Mouse (Mus musculus) telencephalon, adult 2 months (tissue): ENCODE data around the gene Cdc42ep2.

Experiments
- DNase-seq: peaks from one replicate; pipeline ENCODE4 v3.0.0-alpha.2; 2011; ENCODE audit warnings: low read depth, low spot score

Gene Cdc42ep2

GRCm38 (mm10) chr19:5942581-5942980 is 18.0 kb upstream of the Cdc42ep2 start:
- no peak for DNase-seq

GRCm38 (mm10) chr19:5940656-5941055 is 16.0 kb upstream of the Cdc42ep2 start:
- no peak for DNase-seq

- DNase-seq: no peak
These were observed 15.6 kb upstream of the Cdc42ep2 start for GRCm38 (mm10) chr19:5940173-5940572.

GRCm38 (mm10) chr19:5939715-5940114 is 15.1 kb upstream of the Cdc42ep2 start:
- DNase-seq: no peak

GRCm38 (mm10) chr19:5938516-5938915 is 13.9 kb upstream of the Cdc42ep2 start:
- no peak for DNase-seq

GRCm38 (mm10) chr19:5937836-5938406 is 13.3 kb upstream of the Cdc42ep2 start:
- DNase-seq: no peak

- DNase-seq: no peak
These were observed 12.6 kb upstream of the Cdc42ep2 start for GRCm38 (mm10) chr19:5937095-5937835.

- DNase-seq: no peak
These were observed 11.1 kb upstream of the Cdc42ep2 start for GRCm38 (mm10) chr19:5935691-5936090.

- no peak for DNase-seq
These were observed 10.7 kb upstream of the Cdc42ep2 start for GRCm38 (mm10) chr19:5935266-5935665.

- DNase-seq: no peak
These were observed 5.3 kb upstream of the Cdc42ep2 start for GRCm38 (mm10) chr19:5929634-5930596.

- DNase-seq: no peak
These were observed 3.9 kb upstream of the Cdc42ep2 start for GRCm38 (mm10) chr19:5928546-5928945.

- DNase-seq: no peak
These were observed 3.5 kb upstream of the Cdc42ep2 start for GRCm38 (mm10) chr19:5928104-5928503.

GRCm38 (mm10) chr19:5927532-5927931 is 2.9 kb upstream of the Cdc42ep2 start:
- DNase-seq: no peak

GRCm38 (mm10) chr19:5927026-5927425 is 2.4 kb upstream of the Cdc42ep2 start:
- DNase-seq: no peak

GRCm38 (mm10) chr19:5925311-5925855 is 767 bp upstream of the Cdc42ep2 start:
- no peak for DNase-seq

- peak; percentile 55 for DNase-seq
These were observed 465 bp downstream of the Cdc42ep2 start for GRCm38 (mm10) chr19:5923990-5924712.

- DNase-seq: no peak
These were observed 1.7 kb downstream of the Cdc42ep2 start for GRCm38 (mm10) chr19:5922963-5923362.

- DNase-seq: no peak
These were observed 2.3 kb downstream of the Cdc42ep2 start for GRCm38 (mm10) chr19:5922119-5922942.

GRCm38 (mm10) chr19:5921715-5922114 is 2.9 kb downstream of the Cdc42ep2 start:
- DNase-seq: no peak

GRCm38 (mm10) chr19:5913007-5913719 is 11.5 kb downstream of the Cdc42ep2 start, which contains the start of gene Dpf2:
Gene Dpf2 (minus strand): TSS chr19:5913010.
- DNase-seq: no peak
